Mouse (Mus musculus) urinary bladder, postnatal 36 days (tissue): ENCODE measurements at regions not wholly inside any gene's neighbourhood (a gene's known extent, or its start where the extent isn't known, plus 50 kb on each side); places are given as distances from the start of the nearest gene placed in this dataset.

Source experiments
- DNase-seq, 2 experiments: peaks; one replicate each; pipeline ENCODE4 v3.0.0; 2022; ENCODE audit warnings: low spot score in 2 of 2, mixed read lengths in 1 of 2

DNA sequence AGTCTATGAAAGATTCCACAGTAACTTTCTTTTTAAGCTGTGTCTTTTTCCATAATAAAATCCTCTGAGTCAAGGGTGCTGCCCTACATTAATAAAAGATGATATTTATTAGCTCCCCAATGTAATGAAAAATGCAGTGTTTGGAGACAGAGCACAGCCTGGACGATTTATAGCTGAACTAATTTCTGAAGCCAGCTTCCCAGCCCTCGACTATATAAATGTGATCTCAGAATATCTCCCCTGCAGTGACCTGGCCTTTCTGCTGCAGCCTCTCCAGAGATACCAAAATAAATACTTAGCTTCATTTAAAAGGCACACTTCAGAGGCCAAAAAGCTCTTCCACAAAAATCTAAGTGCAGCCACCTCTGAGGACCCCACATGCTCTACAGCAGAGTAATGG lies 534.7 kb downstream of the Zfp619 start:
- no peak for DNase-seq

DNA sequence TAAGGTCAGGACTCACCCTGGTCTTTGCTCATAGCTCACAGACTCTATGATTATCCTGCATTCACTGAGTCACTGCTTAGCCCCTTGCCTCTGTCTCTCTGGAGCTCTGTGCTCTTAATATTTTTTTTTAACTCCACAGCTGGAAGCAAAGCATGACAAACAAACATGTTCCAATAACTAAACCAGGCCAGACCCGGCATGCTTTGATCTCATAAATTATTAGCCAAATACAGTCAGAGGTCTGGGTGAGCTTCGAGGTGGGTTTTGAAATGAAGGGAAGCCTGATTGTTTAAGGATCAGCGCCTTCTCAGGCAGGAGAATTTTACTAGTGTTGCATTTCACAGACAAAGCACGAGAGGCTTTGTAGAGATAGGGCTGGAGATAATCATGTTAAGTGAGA lies 541.3 kb downstream of the Zfp619 start:
- no peak for DNase-seq

DNA sequence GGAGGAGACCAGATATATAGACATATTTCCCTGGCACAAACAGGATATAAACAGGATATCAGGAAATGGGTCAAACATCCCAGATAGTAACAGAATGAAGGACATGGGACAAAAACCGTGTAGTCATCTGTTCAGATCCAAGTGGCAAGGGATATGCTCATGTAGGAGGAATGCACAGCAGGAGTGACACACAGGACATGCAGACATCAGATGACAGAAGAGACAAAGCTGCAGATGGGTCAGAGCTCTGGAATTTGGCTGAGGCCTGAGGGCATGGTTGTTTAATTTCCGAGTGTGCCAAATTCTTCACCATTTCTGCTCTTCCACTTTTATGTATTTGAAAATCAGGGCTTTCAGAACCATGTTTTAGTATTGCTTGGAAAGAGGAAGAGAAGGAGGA lies 547.1 kb downstream of the Zfp619 start:
- DNase-seq, result no peak

DNA sequence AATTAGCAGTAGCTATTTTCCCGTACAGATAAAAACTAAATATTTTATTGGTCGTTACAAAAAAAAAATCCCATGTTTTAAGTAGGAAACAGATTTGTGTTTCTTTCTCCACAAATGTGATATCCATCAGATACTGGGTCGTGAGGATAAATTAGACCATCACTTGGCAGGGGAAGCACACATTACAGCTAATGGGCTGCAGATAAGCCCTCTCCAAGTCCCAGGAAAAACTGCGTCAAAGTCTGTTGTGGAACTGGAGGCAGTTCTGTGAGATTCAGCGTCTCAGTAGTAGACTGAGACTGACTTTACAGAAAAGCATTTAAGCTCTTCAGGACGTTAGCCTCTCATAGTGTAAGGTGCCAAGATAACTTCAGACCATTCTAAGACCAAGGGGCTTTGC lies 548.0 kb downstream of the Zfp619 start:
- peak in 1 of 2 experiments; percentile 16 for DNase-seq

DNA sequence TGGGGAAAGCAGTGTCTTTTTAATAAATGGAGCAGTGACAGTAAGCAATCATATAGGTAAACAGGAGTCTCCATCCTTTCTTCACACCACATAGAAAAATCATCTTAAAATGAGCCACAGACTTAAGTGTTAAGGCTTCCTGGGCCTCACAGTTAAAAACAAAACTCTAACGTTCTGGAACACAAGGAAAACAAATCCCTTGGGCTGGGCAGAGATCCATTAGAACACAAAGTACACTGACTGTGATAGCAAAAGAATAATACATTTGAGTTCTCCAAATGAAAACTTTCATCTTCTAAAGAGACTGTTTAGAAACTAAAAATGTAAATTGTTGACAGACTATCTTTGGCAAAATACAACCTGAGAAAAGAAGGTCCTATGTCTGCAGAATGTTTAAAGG lies 549.8 kb downstream of the Zfp619 start:
- no peak for DNase-seq

DNA sequence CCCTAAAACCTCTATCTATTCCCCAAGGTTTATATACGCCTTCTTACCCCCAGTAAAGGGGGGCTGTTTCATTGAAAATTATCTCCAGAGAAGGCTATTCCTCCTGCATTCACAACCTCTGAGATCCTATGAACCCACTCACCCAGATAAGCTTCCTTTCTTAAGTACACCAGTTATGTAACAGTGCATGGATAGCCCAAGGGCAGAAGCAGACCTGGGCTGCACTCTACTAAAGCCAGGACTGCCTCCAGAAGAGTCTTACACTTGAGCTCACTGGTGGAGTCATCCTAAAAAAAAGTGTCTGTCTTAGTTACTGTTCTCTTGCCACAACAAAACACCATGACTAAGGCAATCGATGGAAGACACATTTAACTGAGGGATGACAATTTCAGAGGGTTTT lies 553.7 kb downstream of the Zfp619 start:
- no peak for DNase-seq

DNA sequence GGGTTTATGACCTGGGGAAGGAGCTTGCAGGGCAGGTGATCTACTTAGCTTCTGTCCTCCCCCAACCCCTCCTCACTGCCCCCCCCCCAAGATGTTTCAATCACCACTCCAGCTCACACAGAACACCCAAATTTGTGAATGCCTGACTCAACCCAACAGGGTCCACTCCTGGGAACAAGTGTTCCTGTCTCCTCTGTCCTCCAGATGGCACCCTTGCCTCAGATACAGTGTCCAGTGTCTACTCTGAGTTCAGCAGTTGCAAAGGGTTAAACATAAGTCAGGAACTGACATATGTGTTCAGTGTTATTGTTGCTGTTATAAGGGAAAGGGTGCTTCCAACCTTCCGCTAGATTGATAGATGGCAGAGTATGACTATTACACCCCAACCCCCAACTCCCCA lies 554.9 kb downstream of the Zfp619 start:
- no peak for DNase-seq

DNA sequence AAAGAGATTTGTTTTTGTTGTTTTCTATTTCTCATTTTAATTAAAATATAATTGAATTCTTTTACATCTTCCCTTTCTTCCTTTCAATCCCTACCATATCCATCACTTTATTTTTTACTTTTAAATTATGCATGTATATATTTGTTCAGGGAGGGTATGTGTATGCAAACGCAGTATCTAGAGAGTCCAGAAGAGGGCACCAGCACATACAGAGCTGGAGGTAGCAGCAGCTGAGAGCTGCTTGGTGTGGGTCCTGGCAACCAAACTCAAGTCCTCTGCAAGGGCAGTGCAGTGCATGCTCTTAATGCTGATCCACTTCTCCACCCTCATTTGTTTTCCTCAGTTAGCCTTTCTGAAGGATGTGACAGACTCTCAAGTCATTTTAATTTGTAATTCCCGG lies 568.7 kb downstream of the Zfp619 start:
- DNase-seq, result peak; percentile 3 to 6

DNA sequence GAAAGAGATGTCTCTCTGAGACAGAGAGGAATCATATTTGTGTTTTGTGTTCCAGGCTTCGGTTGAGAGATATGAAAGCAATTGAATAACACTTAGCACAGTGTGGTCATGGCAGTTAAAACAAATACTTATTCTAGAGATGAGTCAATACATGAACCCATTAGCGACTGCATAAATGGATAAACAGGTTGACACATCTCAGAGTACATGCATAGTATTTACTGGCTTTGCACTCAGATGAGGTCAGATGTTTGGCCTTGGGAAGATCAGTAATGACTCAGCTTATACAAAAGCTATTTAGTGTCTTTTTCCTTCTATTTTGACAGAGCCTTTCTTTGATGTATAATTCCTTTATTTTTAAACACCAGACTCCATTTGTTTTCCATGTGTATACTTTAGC lies 579.5 kb downstream of the Zfp619 start:
- no peak for DNase-seq

DNA sequence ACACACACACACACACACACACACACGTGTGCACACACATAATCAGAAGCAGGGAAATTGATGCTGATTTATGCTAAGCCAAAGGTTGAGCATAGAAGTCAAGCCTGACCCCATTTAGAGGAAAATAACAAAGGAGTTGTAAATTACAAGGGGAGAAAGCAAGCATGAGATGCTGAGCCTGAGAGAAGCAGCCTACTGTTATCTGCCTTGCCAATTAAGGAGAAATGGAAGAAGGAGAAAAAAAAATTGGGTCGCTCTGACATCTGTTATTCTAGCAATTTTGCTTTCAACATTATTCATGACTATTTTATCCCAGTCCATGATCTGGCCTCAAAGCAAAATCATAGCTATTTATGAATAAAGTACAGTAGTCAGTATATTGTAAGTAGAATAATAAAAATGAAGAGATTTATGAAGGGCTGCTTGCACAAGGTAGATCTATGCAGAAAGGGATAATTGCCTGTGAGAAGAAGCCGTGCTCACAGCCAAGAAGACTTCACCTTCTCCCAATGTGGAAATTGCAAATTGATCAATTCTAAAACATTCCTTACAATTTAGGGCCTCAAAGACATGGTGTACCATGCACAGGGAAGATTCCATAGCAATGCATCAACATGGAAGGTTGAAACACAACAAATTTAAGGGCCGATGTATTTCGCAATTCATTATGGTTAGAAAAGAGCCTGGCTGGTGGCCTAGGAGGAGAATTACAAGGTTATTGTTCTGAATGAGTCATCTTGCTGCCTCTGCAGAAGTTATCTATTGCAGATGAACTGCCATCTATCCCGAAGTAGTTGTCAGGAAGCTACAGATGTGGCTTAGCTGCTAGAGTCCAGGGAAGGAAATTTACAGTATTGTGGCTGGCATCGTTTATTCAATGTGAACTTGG lies 585.7 kb downstream of the Zfp619 start:
- peak in 1 of 2 experiments; percentile 5 for DNase-seq

DNA sequence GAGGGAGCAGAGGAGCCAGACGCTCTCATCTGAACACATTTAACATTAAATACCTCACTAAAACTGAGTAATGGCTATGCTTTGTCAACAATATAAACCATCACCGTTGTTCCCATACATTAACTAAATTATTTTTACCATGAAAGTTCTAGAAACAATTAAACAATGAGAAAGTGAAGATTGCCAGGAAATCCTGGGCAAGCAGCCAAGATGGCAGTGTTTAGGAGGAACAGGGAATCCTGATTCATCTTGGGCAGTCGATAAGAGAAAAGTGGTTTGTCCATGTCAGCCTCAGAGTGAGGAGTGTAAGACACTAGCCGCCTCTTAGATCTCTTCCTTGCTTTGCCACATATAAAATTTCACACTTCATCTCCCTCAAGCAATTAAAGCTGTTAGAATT lies 625.3 kb downstream of the Zfp619 start:
- no peak for DNase-seq

DNA sequence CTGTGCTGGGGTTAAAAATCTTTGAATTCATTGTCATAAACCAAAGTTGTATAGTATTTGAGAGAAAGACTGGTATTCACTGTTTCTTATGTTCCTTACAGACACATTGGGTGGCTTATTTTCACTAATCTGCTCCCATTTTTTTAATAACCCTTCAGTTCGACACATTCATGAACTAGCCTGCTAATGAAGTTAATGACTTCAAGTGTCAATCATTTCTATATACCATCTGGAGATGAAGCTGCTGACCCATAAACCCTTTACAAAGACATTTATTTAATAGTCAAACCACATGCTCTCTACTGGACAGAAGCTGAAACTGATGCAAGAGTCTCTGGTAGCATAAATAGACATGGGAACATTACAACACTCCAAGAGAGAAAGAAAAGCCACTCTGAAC lies 626.9 kb downstream of the Zfp619 start:
- DNase-seq, result no peak

DNA sequence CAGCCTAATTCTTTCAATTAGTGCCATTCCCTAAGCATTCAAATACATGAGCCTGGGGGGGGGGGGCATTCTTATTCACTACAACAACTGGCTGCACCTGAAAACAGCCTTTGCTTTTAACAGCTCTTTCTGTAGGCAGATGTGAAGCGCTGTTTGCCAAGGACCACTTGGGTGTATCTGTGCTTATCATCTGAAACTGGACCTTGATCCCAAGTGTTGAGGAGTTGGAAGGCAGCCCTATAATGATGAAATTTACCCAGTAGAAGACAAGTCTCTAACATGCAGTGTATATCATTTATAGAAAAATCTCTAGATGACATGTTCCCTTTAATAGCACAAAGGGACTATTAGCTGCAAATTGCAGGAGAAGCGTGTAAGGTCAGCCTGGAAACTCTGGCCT lies 660.0 kb downstream of the Zfp619 start:
- no peak for DNase-seq

DNA sequence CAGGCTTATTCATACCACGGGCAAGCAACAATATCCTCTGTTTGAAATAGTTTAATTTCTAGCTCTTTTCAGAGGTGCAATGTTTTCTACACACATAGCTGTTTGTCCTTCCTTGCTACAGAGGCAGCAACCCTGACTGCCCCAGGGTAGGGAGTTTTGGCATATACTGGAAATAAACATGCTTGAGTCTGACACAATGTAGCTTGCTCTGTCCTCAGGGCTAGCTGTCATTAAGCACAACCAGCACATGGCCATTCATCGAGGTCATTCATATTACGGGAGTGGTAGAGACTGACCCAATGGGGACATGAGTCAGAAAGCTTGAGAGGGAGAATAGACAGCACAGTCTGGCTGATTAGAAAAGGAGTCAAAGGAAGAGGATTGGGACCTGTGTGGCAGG lies 677.8 kb downstream of the Zfp619 start:
- DNase-seq, result no peak

DNA sequence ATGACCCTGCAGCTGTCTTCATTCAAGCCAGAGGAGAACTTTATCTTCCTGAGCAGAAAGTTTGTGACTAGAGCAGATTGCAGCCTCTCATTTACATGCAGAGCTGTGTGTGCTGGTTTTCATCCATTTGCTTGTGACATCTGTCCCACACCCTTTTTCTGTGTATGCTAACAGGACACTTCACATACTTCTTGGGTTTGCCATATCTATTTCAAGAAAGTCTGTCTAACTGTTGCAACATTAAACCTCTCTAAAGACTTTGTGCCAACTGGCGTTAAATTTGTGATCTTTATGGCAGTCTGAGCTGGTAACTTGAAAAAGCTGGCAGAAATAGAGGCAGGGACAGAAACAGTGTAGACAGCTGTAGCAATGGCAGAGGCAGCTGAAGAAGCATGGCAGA lies 685.0 kb downstream of the Zfp619 start:
- DNase-seq, result no peak

DNA sequence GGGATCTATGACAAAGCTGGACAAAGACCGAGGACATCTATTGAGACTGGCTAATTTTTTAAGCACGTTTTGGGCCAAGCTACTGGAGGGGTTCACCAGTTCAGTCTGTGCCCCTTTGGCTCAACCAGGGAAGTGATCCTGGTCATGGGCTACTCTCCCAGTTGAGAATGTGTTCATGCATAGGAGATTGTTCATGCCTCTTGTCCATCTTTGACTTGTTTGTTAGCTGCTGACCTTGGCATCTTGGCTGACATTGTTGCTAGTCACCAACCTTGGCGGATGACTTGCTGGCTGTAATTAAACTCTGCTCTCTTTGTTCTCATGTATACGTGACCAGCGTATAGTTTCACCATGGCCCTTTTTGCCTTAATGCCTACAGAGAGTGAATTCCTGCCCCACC lies 686.2 kb upstream of the Vstm2b start:
- DNase-seq, result no peak

DNA sequence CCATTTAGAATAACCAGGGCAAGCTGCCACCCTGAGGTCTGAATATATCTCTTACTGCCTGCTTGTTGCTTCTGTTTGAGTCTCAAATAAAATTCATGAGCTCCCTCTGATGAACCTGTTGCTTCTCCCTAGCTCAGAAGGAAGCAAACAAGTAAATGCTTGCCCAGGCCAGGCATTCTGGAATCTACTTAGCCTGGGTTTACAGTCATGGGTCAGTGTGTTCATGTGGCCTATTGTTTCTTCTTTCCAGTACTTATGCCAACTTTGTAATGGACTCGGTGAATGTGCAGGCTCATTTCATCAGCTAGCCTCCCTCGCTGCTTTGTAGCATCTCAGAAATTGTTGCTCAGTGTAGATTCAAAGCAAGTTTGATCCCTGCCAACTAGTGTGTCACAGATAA lies 685.6 kb upstream of the Vstm2b start:
- no peak for DNase-seq

DNA sequence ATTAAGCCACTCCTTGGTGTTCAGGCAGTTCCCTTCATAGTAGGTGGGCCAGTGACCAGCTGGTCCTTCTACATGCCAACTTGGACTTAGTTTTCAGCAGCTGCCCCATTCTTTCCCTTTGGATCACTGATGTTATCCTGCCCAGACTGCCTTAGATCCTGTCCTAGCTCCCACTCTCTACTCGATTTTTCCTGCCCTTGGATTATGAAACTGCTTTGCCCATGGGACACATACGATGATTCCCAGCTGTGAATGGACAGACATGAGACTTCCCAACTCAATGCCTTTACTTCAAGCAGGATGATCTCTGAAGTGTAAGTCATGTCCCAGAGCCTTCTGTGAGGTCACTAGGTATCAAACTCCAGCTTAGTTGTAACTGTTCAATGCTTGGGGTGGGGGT lies 684.5 kb upstream of the Vstm2b start:
- peak in 1 of 2 experiments; percentile 3 for DNase-seq

DNA sequence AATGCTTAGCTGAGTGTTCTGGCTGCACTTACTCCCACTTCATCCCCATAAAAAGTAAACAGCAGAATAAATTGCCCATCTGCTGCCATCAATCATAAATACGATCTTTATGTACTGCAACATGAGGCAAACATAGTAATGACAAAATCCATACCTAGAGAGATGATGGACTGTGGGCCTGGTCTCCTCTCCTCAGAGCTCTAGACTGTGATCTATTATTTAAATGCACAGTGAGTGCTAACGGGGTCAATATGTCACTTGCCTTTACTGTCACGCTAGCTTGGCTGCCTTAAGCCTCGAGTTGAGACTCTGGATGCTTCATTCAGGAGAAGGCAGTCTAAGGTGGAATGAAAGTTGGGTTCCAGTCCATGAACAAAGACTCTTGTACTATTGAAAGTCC lies 683.7 kb upstream of the Vstm2b start:
- no peak for DNase-seq

DNA sequence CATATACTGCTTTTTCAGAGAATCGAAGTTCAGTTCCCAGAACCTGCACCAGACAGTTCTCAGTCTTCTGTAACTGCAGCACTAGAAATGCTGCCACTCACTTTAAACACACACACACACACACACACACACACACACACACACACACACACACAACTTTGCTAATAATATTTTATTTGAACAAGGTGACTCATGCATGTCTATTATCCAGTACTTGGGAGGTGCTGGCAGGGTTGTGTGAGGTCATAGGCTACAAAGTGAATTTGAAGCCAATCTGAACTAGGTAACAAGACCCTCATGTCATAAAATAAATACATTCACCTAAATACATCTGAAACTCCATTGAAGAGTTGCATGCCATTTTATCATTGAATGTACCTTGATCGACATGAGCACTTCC lies 682.9 kb upstream of the Vstm2b start:
- DNase-seq, result peak; percentile 2 to 3

DNA sequence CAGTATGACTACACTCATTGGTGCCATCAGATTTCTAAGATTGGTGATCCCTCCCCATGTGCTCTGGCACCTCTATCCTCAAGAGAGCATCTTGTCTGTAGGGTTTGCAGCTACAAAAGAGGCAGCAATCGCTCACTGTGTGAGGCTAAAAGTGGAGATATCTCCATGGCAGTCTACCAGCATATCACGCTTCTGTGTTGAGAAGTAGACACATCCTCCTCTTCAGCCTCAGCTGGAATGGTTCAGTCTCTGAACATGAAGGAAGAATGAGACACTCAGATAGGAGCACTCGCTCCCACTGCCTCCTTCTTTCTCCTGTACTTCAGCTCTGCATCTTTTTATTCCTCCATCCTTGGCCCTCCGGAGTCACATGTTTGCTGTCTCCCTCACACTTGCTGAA lies 677.6 kb upstream of the Vstm2b start:
- no peak for DNase-seq

DNA sequence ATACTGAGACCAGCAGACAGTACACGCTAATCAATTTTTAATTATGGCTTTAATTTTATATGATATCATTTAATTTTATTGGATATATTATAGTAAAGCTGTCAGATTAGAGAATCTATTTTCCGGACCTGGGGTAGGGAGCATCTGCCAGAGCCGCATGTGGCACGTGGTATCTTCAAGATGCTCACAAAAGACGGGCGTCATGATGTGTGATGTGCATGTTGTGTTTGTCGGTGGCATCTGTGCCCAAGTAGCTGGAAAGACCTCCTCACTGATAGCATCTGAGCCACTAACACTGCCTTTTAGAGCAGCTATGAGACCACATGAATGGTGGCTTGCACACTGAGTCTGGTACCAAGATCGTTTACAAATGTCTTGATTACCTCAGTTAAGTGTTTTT lies 652.9 kb upstream of the Vstm2b start:
- DNase-seq, result no peak

DNA sequence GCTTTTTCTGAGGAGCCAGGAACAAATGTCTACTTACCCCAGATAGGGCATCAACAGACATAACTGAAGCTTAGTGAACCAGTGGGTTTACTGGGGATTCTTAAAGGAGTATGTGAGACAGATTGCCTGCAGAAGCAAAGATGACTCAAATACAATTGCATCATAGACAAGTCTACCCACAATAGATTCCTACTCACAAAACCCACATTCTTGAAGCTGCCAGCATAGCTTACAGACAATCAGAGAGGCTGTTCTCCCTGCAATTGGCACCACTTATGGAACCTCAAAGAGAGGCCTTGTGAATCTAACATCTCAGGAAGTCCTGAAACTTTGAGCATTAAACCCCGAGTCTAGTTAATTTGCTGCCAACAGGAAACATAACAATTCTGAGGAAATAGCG lies 649.6 kb upstream of the Vstm2b start:
- DNase-seq, result no peak

DNA sequence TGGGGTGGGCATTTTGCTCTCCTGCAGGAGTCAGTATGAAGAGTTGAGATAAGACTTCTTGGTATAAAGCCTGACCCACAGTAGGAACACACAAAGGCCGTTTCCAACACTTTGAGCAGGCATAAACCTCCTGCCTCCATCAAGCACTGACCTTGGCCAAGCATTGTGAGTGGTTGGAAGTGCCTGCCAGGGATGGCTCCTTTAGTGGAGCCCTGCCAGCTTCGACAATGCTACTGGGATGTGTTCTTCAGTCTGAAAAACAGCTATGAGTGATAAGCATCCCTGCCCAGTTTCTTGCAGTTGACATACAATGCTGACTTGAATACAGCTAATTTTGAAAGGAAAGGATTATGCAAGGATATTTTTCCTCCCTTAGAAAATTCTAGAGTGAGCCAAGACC lies 644.6 kb upstream of the Vstm2b start:
- no peak for DNase-seq
